ENCODE assay signal across 24 mouse cellular contexts in the genomic region with DNA sequence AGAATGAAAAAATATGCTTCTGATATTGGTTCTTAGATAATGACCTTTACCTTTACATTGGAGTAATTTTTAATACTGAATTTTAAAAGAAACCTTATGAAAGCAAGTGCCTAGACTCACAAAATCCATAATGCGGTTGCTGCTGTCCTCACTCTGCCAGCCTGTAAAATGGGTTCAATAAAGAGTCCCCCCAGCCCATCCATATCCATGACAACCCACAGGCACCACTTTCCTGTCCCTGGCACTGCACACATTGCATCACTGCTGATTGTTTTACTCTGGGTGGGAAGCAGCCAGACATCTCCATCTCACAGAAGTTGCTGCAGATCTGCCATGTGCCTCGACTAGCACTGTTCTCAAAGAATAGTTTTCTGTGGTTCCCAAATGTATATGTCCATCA.
DNase-seq lines count a peak whose midpoint lies in the region; ATAC-seq and TF ChIP-seq lines count a peak whose summit lies in the region.
"Had no signal": no experiment of that assay in that cellular context is flagged by ENCODE, and none has a peak within 500 bp of the region (broad histone marks: within the 10 kb centered on the region; RNA-seq: fewer than 3 reads in every experiment).

No protein-coding gene starts in this region.

- no peak for TF ChIP-seq CTCF in gastrocnemius, adult 2 months (IDR thresholded peaks at IDR 0.05)

- whole genome bisulfite sequencing in embryonic facial prominence, embryonic 13.5 days = 81% methylated on average over 2 of the region's 2 CpGs
- WGBS in limb, embryonic 13.5 days = 83% methylated on average over 2 of the region's 2 CpGs

- intact Hi-C loops in gastrocnemius, adult 2 months (cut with DNase I) = no loop called here

- ATAC-seq in embryonic facial prominence, embryonic 13.5 days (ENCODE audit: insufficient number of reproducible peaks, insufficient read depth, low FRiP score, low TSS enrichment, low read depth) = no peak
- no peak for ATAC-seq in limb, embryonic 13.5 days (ENCODE audit: low FRiP score, low read depth)
- ATAC-seq in frontal cortex, adult (ENCODE audit: low TSS enrichment) = no peak
- ATAC-seq: forebrain, embryonic 16.5 days; liver, embryonic 12.5 days; liver, postnatal 0 days had no signal

- H3K27ac ChIP-seq in embryonic facial prominence, embryonic 13.5 days = peak overlapping the region; percentile 92
- peak overlapping the region; percentile 94 for H3K27ac ChIP-seq in limb, embryonic 13.5 days
- H3K27ac ChIP-seq in gastrocnemius, adult 2 months = no peak overlapping the region
- H3K27ac ChIP-seq: forebrain, embryonic 10.5 days; hindbrain, embryonic 14.5 days; kidney, embryonic 15.5 days; liver, embryonic 12.5 days; midbrain, embryonic 12.5 days; neural tube, embryonic 13.5 days had no signal

- no peaks in the 10 kb centered on the region for H3K9me3 ChIP-seq in embryonic facial prominence, embryonic 13.5 days
- no peaks in the 10 kb centered on the region for H3K9me3 ChIP-seq in limb, embryonic 13.5 days
- H3K9me3 ChIP-seq: forebrain, embryonic 10.5 days; kidney, embryonic 15.5 days; liver, embryonic 12.5 days; midbrain, embryonic 12.5 days; neural tube, embryonic 13.5 days had no signal

- no peak overlapping the region for H3K4me3 ChIP-seq in embryonic facial prominence, embryonic 13.5 days
- no peak overlapping the region for H3K4me3 ChIP-seq in limb, embryonic 13.5 days
- no peak overlapping the region for H3K4me3 ChIP-seq in gastrocnemius, adult 2 months
- H3K4me3 ChIP-seq: forebrain, embryonic 10.5 days; heart, embryonic 12.5 days; kidney, embryonic 15.5 days; liver, embryonic 12.5 days; midbrain, embryonic 12.5 days; neural tube, embryonic 13.5 days had no signal

- no peaks in the 10 kb centered on the region for H3K27me3 ChIP-seq in embryonic facial prominence, embryonic 13.5 days
- no peaks in the 10 kb centered on the region for H3K27me3 ChIP-seq in limb, embryonic 13.5 days
- H3K27me3 ChIP-seq: heart, embryonic 12.5 days; kidney, embryonic 15.5 days; liver, embryonic 12.5 days; midbrain, embryonic 12.5 days; neural tube, embryonic 13.5 days had no signal

- peak; percentile 12 for DNase-seq in layer of hippocampus, adult 11-12 months (ENCODE audit: low spot score)
- no peak for DNase-seq in layer of hippocampus, postnatal 25 days (ENCODE audit: extremely low spot score in 1 of 2, low spot score in 1 of 2)
- peak; percentile 10 for DNase-seq in brain, adult 2 months (ENCODE audit: low read depth, low spot score)
- no peak for DNase-seq in gastrocnemius, adult 2 months
- DNase-seq: adrenal gland, postnatal 25 days; B cell, adult 2 months; cerebellum, adult 18-20 months; gastrocnemius, postnatal 14 days; heart, postnatal 10 days; kidney, adult 18-20 months; kidney, postnatal 36 days; liver, postnatal 0 days; lung, postnatal 36 days had no signal

- H3K4me2 ChIP-seq in embryonic facial prominence, embryonic 13.5 days = no peak overlapping the region
- no peak overlapping the region for H3K4me2 ChIP-seq in limb, embryonic 13.5 days (replicated peaks)
- H3K4me2 ChIP-seq: heart, embryonic 12.5 days; hindbrain, embryonic 14.5 days; kidney, embryonic 15.5 days; liver, embryonic 12.5 days; midbrain, embryonic 12.5 days; neural tube, embryonic 13.5 days had no signal

- H3K9ac ChIP-seq in embryonic facial prominence, embryonic 13.5 days = no peak overlapping the region
- H3K9ac ChIP-seq in limb, embryonic 13.5 days = no peak overlapping the region
- H3K9ac ChIP-seq: heart, embryonic 12.5 days; hindbrain, embryonic 14.5 days; kidney, embryonic 15.5 days; liver, embryonic 12.5 days; liver, postnatal 0 days; midbrain, embryonic 12.5 days; neural tube, embryonic 13.5 days had no signal

- no peaks in the 10 kb centered on the region for H3K36me3 ChIP-seq in embryonic facial prominence, embryonic 13.5 days
- no peaks in the 10 kb centered on the region for H3K36me3 ChIP-seq in limb, embryonic 13.5 days
- H3K36me3 ChIP-seq: forebrain, embryonic 10.5 days; heart, embryonic 12.5 days; kidney, embryonic 15.5 days; liver, embryonic 12.5 days; midbrain, embryonic 12.5 days; neural tube, embryonic 13.5 days had no signal

- H3K4me1 ChIP-seq in embryonic facial prominence, embryonic 13.5 days = peaks cover 43% of the 10 kb centered on the region
- peaks cover 61% of the 10 kb centered on the region for H3K4me1 ChIP-seq in limb, embryonic 13.5 days
- H3K4me1 ChIP-seq: forebrain, embryonic 10.5 days; liver, embryonic 12.5 days had no signal

Comparison
In these comparisons a context has a peak if more than half of its experiments do, and no peak if none do; other contexts are left out.
1. DNase-seq: peak in layer of hippocampus, adult 11-12 months (single experiment) and brain, adult 2 months (single experiment); none in layer of hippocampus, postnatal 25 days (0 of 2) and gastrocnemius, adult 2 months (single experiment).